Mouse (Mus musculus) C2C12 (cell line): ENCODE results near the gene Ybx3. TPM values are rescaled to one million over a fixed set of nuclear protein-coding genes. Genes with fewer than 3 reads are reported as not detected.

Experiments
- H3K27me3 ChIP-seq: one replicate; pipeline ENCODE4 v1.6.1; 2011; ENCODE audit not compliant: control insufficient read depth, insufficient read depth, insufficient read length
- H3K36me3 ChIP-seq: one replicate; pipeline ENCODE4 v1.6.1; 2011; ENCODE audit not compliant: control insufficient read depth, insufficient read depth
- H3K4me3 ChIP-seq: one replicate; pipeline ENCODE4 v1.5.1; 2011; ENCODE audit warnings: mild to moderate bottlenecking, control low read depth; ENCODE audit not compliant: poor library complexity, insufficient read depth, severe bottlenecking
- H3K79me2 ChIP-seq: one replicate; pipeline ENCODE4 v1.6.1; 2011; ENCODE audit not compliant: control insufficient read depth, insufficient read depth
- H3K79me3 ChIP-seq: one replicate; pipeline ENCODE4 v1.6.1; 2011; ENCODE audit warnings: low read depth, control low read depth
- H3ac ChIP-seq: one replicate; pipeline ENCODE3; 2011; ENCODE audit warnings: low read depth; ENCODE audit not compliant: control insufficient read depth, insufficient read length
- CEBPB ChIP-seq: IDR thresholded peaks from one replicate; pipeline ENCODE4 v1.6.1; 2011; ENCODE audit warnings: low read depth, mild to moderate bottlenecking, control low read depth, moderate library complexity
- CTCF ChIP-seq: IDR thresholded peaks from one replicate; pipeline ENCODE4 v1.5.1; 2011; ENCODE audit not compliant: control insufficient read depth, insufficient read depth, insufficient read length
- FOSL1 ChIP-seq: IDR thresholded peaks from one replicate; pipeline ENCODE4 v1.8.0; 2011; ENCODE audit warnings: mild to moderate bottlenecking, low read length; ENCODE audit not compliant: poor library complexity, insufficient read depth, severe bottlenecking
- MAX ChIP-seq: IDR thresholded peaks from one replicate; pipeline ENCODE4 v1.6.1; 2011; ENCODE audit warnings: mild to moderate bottlenecking, control low read depth
- MYOD1 ChIP-seq: IDR thresholded peaks from one replicate; pipeline ENCODE4 v1.6.1; 2011; ENCODE audit warnings: low read depth; ENCODE audit not compliant: control insufficient read depth, insufficient read length
- MYOG ChIP-seq: IDR thresholded peaks from one replicate; pipeline ENCODE4 v1.6.1; 2011; ENCODE audit not compliant: control insufficient read depth, insufficient read length; ENCODE audit errors: extremely low read depth
- USF1 ChIP-seq: IDR thresholded peaks from one replicate; pipeline ENCODE4 v1.6.1; 2011; ENCODE audit warnings: low read depth, mild to moderate bottlenecking, control low read depth, moderate library complexity
- polyA plus RNA-seq: library from polyadenylated mRNA; unstranded; fragments of >200 nt; fragmentation: generic; extraction: Trizol; gene quantifications from one replicate; pipeline ENCODE4 v1.2.1, GENCODE M21; 2012; ENCODE audit warnings: missing spikeins

The Ybx3 gene
- polyA plus RNA-seq, 1 experiment = 338 TPM

DNA sequence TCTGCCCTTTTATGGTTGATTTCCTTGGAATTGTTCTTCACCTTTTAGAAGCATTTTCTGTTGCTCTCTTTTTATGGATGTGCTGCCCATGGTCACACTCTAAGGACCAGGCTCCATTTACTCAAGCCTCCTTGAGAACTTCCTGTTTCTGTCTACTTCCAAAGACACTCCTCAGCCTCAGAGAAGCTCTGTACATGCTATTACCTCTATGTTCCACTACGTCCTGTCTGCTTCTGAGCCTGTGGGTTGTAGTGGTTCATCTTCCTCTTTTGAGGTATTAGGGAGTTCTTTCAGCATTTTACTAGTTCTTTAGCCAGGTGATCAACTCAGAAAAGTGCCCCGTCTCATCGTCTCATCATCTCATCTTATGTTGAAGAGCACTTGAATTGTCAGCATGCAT lies 31.3 kb upstream of the Ybx3 start:
- no peak overlapping the region for H3ac ChIP-seq
- no peaks in the 10 kb centered on the region for H3K79me2 ChIP-seq
- TF ChIP-seq MYOG = no peak
- no peak for TF ChIP-seq CTCF
- TF ChIP-seq MYOD1 = no peak
- no peak for TF ChIP-seq CEBPB
- no peak for TF ChIP-seq USF1
- no peak for TF ChIP-seq MAX
- no peak for TF ChIP-seq FOSL1
- no peaks in the 10 kb centered on the region for H3K36me3 ChIP-seq
- no peaks in the 10 kb centered on the region for H3K79me3 ChIP-seq
- no peak overlapping the region for H3K4me3 ChIP-seq
- H3K27me3 ChIP-seq = no peaks in the 10 kb centered on the region

DNA sequence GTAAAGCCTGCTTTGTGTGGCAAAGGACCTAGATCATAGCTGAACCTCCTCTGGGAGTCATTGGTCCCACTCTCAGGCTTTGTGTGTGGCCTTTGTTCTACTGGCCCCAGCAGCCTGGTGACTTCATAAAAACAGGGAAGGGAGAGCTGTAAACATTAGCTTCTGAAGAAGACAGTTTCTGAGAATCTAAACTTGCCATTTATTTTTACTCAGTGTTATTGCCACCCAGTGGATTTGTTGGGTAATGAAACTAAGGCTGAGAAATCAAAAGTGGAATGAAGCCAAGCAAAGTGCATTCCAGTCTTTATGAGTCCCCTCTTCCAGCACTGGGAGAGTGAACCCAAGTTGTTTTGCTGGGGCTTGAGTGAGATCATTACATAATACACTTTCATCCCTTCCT lies 30.5 kb upstream of the Ybx3 start:
- Histone ChIP-seq H3K27me3 (no peaks in the 10 kb centered on the region), H3ac (no peak overlapping the region)
- TF ChIP-seq USF1 (no peak), CTCF (no peak), CEBPB (no peak), MYOD1 (no peak), MAX (no peak), FOSL1 (no peak), MYOG (no peak)

DNA sequence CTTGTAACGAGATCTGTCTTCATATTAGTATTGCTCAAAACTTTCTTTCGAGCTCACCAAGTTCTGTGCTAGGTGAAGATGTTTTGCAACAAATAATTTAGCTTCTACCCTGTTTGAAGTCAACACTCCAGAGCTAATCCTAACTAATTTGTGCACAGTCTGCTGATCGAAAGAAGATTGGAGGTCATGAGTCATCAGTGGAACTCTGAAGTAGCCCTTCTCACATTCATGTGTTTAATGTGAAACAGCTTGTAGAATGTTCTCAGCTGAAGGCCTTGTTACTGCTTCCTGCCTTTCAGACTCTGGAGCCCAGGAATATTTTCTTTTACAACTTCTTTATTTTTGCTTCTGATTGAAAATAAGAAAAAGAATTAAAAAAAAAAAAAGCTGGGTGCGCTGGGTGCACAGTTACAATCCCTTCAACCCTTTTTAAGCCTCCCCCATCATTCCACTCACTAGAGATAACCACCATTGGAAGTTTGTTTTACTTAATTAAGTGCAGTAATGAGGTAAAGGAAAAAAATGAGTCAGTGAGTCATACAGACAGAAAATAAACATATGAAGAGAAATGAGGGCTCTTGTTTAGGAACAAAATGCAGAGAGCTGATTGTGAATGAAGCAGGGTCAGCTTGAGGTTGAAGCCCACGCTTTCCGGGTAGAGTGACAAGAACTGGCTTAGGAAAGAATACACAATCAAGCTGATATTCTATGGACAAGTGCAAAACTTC lies 23.0 kb upstream of the Ybx3 start:
- Histone ChIP-seq H3K79me3 (no peaks in the 10 kb centered on the region), H3ac (no peak overlapping the region), H3K36me3 (no peaks in the 10 kb centered on the region), H3K79me2 (no peaks in the 10 kb centered on the region), H3K27me3 (no peaks in the 10 kb centered on the region), H3K4me3 (no peak overlapping the region)
- TF ChIP-seq FOSL1 (no peak), CTCF (no peak), USF1 (no peak), MYOD1 (no peak), MAX (no peak), MYOG (no peak), CEBPB (no peak)

More for the DNA sequence above, 30.5 kb upstream of the Ybx3 start:
- H3K79me2 ChIP-seq = no peaks in the 10 kb centered on the region
- no peaks in the 10 kb centered on the region for H3K79me3 ChIP-seq
- no peaks in the 10 kb centered on the region for H3K36me3 ChIP-seq
- no peak overlapping the region for H3K4me3 ChIP-seq

DNA sequence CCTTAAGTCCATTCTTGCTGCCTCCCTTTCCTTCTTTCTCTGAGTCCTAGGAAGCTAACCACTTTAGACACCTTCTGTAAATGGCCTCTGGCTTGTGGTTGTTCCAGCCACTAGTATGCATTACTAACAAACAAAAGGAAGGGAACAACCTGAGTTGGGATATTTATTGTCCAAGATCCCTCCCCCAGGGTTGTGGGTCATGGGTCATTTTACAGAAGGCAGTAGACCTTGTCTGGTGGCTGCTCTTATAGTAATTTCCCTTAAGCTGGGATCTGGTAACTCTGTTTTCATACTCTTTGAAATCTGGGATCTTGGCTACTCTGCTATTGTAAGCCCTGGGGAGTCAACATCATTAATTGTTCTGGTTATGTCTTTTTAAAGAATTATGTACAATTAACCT lies 18.7 kb upstream of the Ybx3 start:
- no peaks in the 10 kb centered on the region for H3K79me2 ChIP-seq

DNA sequence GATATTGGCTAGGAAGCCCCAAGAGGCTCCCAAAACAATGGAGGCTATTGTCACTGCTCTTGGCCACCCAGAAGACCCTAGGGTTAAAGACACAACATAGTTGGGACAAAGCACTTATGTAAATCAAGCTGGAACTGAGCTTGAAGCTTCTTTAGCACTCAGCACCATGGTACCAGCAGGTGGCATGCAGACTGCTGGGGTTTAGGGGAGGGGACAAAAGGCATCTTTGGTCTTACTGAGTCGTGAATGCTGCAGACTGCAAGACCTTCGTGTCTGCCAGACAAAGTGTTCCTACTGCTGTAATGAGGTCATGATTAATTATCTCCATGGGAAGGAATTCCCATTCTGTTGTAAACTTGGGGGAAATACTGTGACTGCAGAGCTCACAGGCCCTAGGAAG lies 17.6 kb upstream of the Ybx3 start:
- H3ac ChIP-seq = no peak overlapping the region
- no peaks in the 10 kb centered on the region for H3K79me3 ChIP-seq
- no peaks in the 10 kb centered on the region for H3K27me3 ChIP-seq
- H3K4me3 ChIP-seq = no peak overlapping the region
- H3K36me3 ChIP-seq = no peaks in the 10 kb centered on the region
- TF ChIP-seq MYOG (no peak), FOSL1 (no peak), CEBPB (no peak), USF1 (no peak), CTCF (no peak)
- H3K79me2 ChIP-seq = no peaks in the 10 kb centered on the region

More for the DNA sequence above, 18.7 kb upstream of the Ybx3 start:
- no peak overlapping the region for H3ac ChIP-seq
- no peaks in the 10 kb centered on the region for H3K79me3 ChIP-seq
- H3K27me3 ChIP-seq = no peaks in the 10 kb centered on the region
- no peak overlapping the region for H3K4me3 ChIP-seq
- no peaks in the 10 kb centered on the region for H3K36me3 ChIP-seq
- TF ChIP-seq MYOG (no peak), CTCF (no peak), USF1 (no peak), CEBPB (no peak), MAX (no peak), FOSL1 (no peak), MYOD1 (no peak)

DNA sequence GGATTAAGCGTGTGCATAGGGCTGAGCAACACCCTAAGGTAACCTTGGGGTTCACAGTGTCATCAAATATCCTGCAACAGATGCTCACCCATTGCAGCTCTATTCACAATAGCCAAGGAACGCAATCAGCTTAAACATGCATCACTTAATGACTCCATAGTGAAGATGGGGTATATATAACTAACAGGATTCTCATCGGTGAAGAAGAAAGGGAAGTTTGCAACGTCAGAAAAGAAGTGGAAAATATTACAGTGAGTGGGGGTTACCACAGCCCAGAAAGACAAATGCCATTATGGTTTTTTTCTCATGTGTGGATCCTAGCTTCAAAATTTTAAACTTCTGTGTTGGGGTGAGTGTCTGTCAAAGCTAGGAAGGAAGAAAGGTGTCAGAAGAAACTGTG lies 16.9 kb upstream of the Ybx3 start:
- no peaks in the 10 kb centered on the region for H3K27me3 ChIP-seq
- H3K36me3 ChIP-seq = no peaks in the 10 kb centered on the region
- no peaks in the 10 kb centered on the region for H3K79me2 ChIP-seq
- H3K4me3 ChIP-seq = no peak overlapping the region
- H3ac ChIP-seq = no peak overlapping the region
- H3K79me3 ChIP-seq = no peaks in the 10 kb centered on the region
- TF ChIP-seq FOSL1 (no peak), MYOD1 (no peak), MAX (no peak), CEBPB (no peak), MYOG (no peak)
